Mouse (Mus musculus) hindbrain, embryonic 13.5 days (tissue): ENCODE measurements around the gene Tcf20. TPM values are rescaled to one million over a fixed set of nuclear protein-coding genes. Genes with fewer than 3 reads are reported as not detected.

Experiments used
- ATAC-seq: fragments of 200-750 bp; cut with Nextera tagmentation; 2 replicates; pipeline ENCODE4 v1.8.0; 2017; ENCODE audit warnings: moderate TSS enrichment; ENCODE audit not compliant: low FRiP score
- H3K27ac ChIP-seq: fragments of 300-500 bp; sonication (generic); 2 replicates; pipeline ENCODE4 v1.5.1; 2015; ENCODE audit warnings: inconsistent platforms, mild to moderate bottlenecking, moderate library complexity
- H3K27me3 ChIP-seq: fragments of 300-500 bp; sonication (generic); 2 replicates; pipeline ENCODE4 v1.6.1; 2015; ENCODE audit warnings: mild to moderate bottlenecking, inconsistent platforms
- H3K36me3 ChIP-seq: fragments of 300-500 bp; sonication (generic); 2 replicates; pipeline ENCODE4 v1.6.1; 2015; ENCODE audit warnings: mild to moderate bottlenecking, inconsistent platforms
- H3K4me1 ChIP-seq: fragments of 300-500 bp; sonication (generic); replicated peaks from 2 replicates; pipeline ENCODE4 v1.6.1; 2015; ENCODE audit warnings: inconsistent platforms
- H3K4me2 ChIP-seq: fragments of 300-500 bp; sonication (generic); 2 replicates; pipeline ENCODE4 v1.6.1; 2015; ENCODE audit warnings: inconsistent platforms, mild to moderate bottlenecking, moderate library complexity
- H3K4me3 ChIP-seq: fragments of 300-500 bp; sonication (generic); 2 replicates; pipeline ENCODE4 v1.5.1; 2015; ENCODE audit warnings: mild to moderate bottlenecking, inconsistent platforms
- H3K9ac ChIP-seq: fragments of 300-500 bp; sonication (generic); 2 replicates; pipeline ENCODE4 v1.6.1; 2015; ENCODE audit warnings: mild to moderate bottlenecking, inconsistent platforms
- H3K9me3 ChIP-seq: fragments of 300-500 bp; sonication (generic); 2 replicates; pipeline ENCODE4 v1.6.1; 2016; ENCODE audit warnings: inconsistent platforms
- WGBS: fragments of 180-500 bp; shearing (Covaris S2); methylation state at CpG from one replicate; pipeline ENCODE4 v1.1.7; 2015; 5-methylcytosine and 5-hydroxymethylcytosine counted together
- polyA plus RNA-seq: library from polyadenylated mRNA; unstranded; fragments of >200 nt; fragmentation: Nextera tagmentation; extraction: Ambion mirVana; gene quantifications from 2 replicates; pipeline ENCODE4 v1.2.1, GENCODE M21; 2015

Tcf20 gene
- polyA plus RNA-seq, 1 experiment from 2014 or later, result 11.8 TPM

DNA sequence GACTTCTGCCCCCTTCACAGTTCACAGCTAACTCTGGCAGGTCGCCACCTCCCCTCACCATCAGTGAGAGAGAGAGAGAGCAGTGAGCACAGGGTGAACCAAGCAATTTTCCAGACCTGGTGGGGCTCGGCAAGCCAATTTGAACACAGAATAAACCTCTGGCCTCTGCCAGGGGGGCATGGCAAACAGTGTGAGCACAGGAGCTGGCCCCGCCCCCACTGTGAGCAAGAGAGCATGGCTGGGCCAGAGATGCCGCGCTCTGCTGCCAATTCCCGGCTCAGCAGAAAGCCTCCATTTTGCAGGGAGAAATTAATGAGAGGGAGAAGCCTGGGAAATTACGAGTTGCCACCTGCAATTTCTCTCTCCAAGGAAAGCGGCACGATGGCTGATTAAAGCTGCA lies 58.1 kb downstream of the Tcf20 start:
- Histone ChIP-seq H3K4me1 (peaks cover 96% of the 10 kb centered on the region), H3K4me2 (peak overlapping the region; percentile 29), H3K4me3 (no peak overlapping the region), H3K9ac (peak overlapping the region; percentile 49), H3K27ac (peak overlapping the region; percentile 86), H3K27me3 (peaks cover 44% of the 10 kb centered on the region), H3K36me3 (no peaks in the 10 kb centered on the region), H3K9me3 (no peaks in the 10 kb centered on the region)
- 22% methylated on average over 9 of the region's 9 CpGs for WGBS
- ATAC-seq, result no peak

DNA sequence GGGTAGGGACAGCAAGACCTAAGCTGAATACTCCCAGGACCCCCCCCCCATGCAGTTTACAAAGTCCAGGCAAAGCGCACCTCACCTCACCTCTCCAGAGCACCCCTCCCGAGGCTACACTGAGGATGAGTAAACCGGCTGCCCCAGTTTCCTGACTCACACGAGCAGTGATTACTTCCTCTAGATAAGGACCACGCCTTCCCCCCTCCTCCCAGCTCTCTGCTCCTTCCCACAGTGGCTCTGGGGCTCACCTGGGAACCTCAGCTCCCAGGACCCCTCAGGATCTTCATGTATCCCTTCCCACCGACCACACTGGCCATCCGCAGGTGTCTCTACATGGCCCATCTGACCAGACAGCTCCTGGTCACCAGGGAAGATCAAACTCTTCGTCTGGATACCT lies 58.8 kb downstream of the Tcf20 start:
- Histone ChIP-seq H3K27me3 (peaks cover 44% of the 10 kb centered on the region), H3K27ac (peak overlapping the region; percentile 86), H3K36me3 (no peaks in the 10 kb centered on the region), H3K9ac (peak overlapping the region; percentile 57; the same call in 1 of the 2 replicates), H3K4me3 (no peak overlapping the region), H3K4me2 (no peak overlapping the region), H3K9me3 (no peaks in the 10 kb centered on the region), H3K4me1 (peaks cover 96% of the 10 kb centered on the region)
- no peak for ATAC-seq
- WGBS, result 66% methylated on average over 8 of the region's 8 CpGs

DNA sequence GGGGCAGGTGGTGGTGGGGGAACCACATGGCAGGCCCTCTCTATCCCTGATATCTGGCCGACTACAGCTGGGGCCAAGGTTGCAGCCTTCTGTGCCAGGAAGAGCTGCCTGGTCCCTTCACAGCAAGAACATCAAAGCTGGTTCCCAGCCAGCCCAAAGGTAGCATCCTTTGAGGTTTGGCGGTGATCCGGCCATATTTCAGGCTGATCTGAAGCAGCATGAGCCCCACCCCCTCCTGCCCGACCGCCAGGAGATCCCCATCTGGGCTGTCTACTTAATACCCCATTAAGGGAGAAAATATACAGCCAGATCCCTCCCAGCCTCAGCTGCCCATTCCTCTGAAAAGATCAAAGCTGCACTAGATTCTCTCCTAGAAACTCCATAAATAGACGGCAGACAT lies 59.6 kb downstream of the Tcf20 start:
- Histone ChIP-seq H3K4me1 (peaks cover 96% of the 10 kb centered on the region), H3K9ac (peak overlapping the region; percentile 57), H3K27ac (peak overlapping the region; percentile 86), H3K9me3 (no peaks in the 10 kb centered on the region), H3K27me3 (peaks cover 50% of the 10 kb centered on the region), H3K4me2 (no peak overlapping the region), H3K36me3 (no peaks in the 10 kb centered on the region), H3K4me3 (no peak overlapping the region)
- ATAC-seq, result no peak
- WGBS, result 19% methylated on average over 6 of the region's 6 CpGs

DNA sequence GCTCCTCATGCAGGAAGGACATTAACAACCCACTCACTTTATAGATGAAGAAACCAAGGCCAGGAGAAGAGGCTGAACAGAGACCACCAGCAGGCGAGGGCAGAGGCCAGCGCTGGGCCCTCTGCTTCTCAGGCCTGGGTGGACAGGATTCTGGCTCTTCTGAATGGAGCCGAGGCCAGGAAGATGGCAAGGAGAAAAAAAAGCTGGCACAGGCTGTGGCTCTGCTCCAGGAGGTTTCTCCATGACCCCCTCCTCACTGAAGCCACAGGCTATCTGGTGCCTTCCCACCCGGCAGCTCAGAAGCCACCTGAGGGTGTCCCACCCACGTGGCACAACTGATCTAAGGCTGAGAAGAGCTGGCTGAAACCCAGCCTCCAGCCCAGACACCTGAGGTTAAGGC lies 60.6 kb downstream of the Tcf20 start:
- Histone ChIP-seq H3K4me3 (no peak overlapping the region), H3K4me1 (peaks cover 97% of the 10 kb centered on the region), H3K9ac (peak overlapping the region; percentile 57), H3K9me3 (no peaks in the 10 kb centered on the region), H3K4me2 (no peak overlapping the region), H3K27me3 (peaks cover 47% of the 10 kb centered on the region), H3K36me3 (no peaks in the 10 kb centered on the region), H3K27ac (peak overlapping the region; percentile 86)
- WGBS, result 76% methylated on average over 5 of the region's 5 CpGs
- ATAC-seq, result no peak

DNA sequence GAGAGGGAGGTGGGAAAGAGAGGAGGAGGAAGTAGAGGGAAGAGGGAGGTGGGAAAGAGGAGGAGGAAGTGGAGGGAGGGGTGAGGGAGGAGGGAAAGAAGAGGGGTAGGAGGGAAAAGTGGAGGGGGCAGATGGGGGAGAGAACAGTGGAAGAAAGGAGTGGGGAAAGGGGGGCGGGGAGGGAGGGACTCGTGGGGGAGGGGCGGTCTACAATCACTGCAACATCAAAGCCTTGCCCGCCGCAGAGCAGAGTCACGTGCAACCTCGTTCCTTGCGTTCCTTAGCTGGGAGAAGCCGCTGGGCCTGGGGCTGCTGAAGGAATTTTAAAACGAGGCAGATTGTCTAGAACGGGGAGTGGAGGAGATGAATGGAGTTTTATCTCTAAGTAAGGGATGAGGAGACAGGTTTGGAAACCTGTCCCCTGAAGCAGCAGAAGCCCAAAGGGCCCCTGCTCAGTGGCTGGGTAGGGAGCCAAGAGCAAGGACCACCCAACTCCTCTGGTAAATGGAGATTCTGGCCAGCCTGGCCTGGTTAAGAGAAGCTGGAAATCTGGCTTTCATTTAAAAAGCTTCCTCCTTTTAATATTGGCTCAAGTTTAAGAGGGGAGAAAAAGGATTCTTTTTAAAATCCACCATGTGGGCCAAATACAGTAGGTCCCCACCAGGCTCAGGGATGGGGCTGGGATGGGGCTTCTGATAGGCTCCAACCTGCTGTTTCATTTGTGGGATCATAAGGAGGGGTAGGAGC lies 62.8 kb downstream of the Tcf20 start:
- H3K9ac ChIP-seq, result peak overlapping the region; percentile 61
- peak overlapping the region; percentile 23; the same call in 1 of the 2 replicates for H3K4me2 ChIP-seq
- H3K27me3 ChIP-seq, result peaks cover 46% of the 10 kb centered on the region
- H3K4me1 ChIP-seq, result peaks cover 98% of the 10 kb centered on the region
- no peaks in the 10 kb centered on the region for H3K9me3 ChIP-seq
- no peaks in the 10 kb centered on the region for H3K36me3 ChIP-seq
- peak overlapping the region; percentile 87 for H3K27ac ChIP-seq
- 0% methylated on average over 10 of the region's 11 CpGs for WGBS
- no peak for ATAC-seq
- no peak overlapping the region for H3K4me3 ChIP-seq

DNA sequence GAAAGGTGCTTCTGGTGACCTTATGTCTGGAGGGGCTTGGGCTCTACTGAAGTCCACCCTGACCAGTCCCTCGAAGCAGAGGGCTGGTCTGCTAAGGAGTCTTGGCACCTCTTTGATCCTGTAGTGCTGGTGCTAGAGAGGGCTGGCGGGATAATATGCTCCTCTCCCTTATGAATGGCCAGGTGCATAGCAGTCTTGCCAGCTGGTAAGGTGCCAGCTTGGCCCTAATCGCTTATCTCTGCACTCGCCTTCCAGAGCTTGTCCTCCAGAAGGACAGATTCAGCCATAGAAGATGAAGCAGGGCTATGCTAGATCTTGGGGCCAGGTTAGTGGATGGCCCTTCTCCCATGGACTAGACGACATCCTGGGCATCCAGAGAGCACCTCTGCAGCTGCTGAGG lies 64.1 kb downstream of the Tcf20 start:
- Histone ChIP-seq H3K9ac (peak overlapping the region; percentile 58; the same call in 1 of the 2 replicates), H3K4me3 (no peak overlapping the region)
- no peak for ATAC-seq

DNA sequence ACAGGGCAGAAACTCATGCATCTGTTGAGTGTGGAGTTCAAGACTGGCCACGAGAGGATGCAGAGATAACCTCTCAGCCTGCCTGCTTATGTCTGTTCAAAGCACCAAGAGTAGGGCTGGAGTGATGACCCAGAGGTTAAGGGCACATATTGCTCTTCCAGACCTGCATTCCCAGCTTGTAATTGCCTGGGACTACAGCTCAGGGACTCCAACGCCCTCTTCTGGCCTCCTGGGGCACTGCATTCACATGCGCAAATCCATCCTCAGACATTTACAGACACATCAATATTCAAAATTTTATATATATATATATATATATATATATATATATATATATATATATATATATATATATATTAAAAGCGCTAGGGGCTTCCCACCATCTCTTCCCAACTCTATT lies 64.9 kb downstream of the Tcf20 start:
- 0 out of 2 replicates have a peak overlapping the region, but pooled peaks have one; percentile 22 for H3K4me2 ChIP-seq
- WGBS, result 55% methylated on average over 4 of the region's 4 CpGs
- H3K27me3 ChIP-seq, result peaks cover 49% of the 10 kb centered on the region
- H3K36me3 ChIP-seq, result no peaks in the 10 kb centered on the region
- H3K27ac ChIP-seq, result peak overlapping the region; percentile 77
- peaks cover 98% of the 10 kb centered on the region for H3K4me1 ChIP-seq
- ATAC-seq, result no peak
- H3K9ac ChIP-seq, result peak overlapping the region; percentile 46; the same call in 1 of the 2 replicates
- no peaks in the 10 kb centered on the region for H3K9me3 ChIP-seq
- H3K4me3 ChIP-seq, result no peak overlapping the region

More for the DNA sequence above, 64.1 kb downstream of the Tcf20 start:
- Histone ChIP-seq H3K27ac (peak overlapping the region; percentile 87), H3K4me2 (no peak overlapping the region), H3K9me3 (no peaks in the 10 kb centered on the region), H3K27me3 (peaks cover 53% of the 10 kb centered on the region), H3K4me1 (peaks cover 98% of the 10 kb centered on the region), H3K36me3 (no peaks in the 10 kb centered on the region)
- WGBS, result 62% methylated on average over 5 of the region's 5 CpGs

- no peak overlapping the region for H3K4me3 ChIP-seq
- WGBS, result 25% methylated on average over 12 of the region's 12 CpGs
- no peaks in the 10 kb centered on the region for H3K36me3 ChIP-seq
- no peaks in the 10 kb centered on the region for H3K9me3 ChIP-seq
- peaks cover 42% of the 10 kb centered on the region for H3K27me3 ChIP-seq
- peak overlapping the region; percentile 77 for H3K27ac ChIP-seq
- peak overlapping the region; percentile 46; the same call in 1 of the 2 replicates for H3K9ac ChIP-seq
- H3K4me1 ChIP-seq, result peaks cover 98% of the 10 kb centered on the region
- H3K4me2 ChIP-seq, result peak overlapping the region; percentile 22; the same call in 1 of the 2 replicates
- peak; percentile 59 for ATAC-seq
These were observed 65.6 kb downstream of the Tcf20 start for GRCm38 (mm10) chr15:82922052-82922451.

GRCm38 (mm10) chr15:82921559-82921958 lies 66.1 kb downstream of the Tcf20 start:
- WGBS, result 29% methylated on average over 1 of the region's 1 CpGs
- Histone ChIP-seq H3K27me3 (peaks cover 37% of the 10 kb centered on the region), H3K4me1 (peaks cover 98% of the 10 kb centered on the region), H3K4me3 (no peak overlapping the region), H3K9me3 (no peaks in the 10 kb centered on the region), H3K4me2 (peak overlapping the region; percentile 31), H3K27ac (peak overlapping the region; percentile 77), H3K36me3 (no peaks in the 10 kb centered on the region), H3K9ac (peak overlapping the region; percentile 19; the same call in 1 of the 2 replicates)
- ATAC-seq, result no peak

- peak overlapping the region; percentile 19; the same call in 1 of the 2 replicates for H3K9ac ChIP-seq
- whole genome bisulfite sequencing, result 3% methylated on average over 13 of the region's 13 CpGs
- peak overlapping the region; percentile 77 for H3K27ac ChIP-seq
- peaks cover 37% of the 10 kb centered on the region for H3K27me3 ChIP-seq
- peaks cover 98% of the 10 kb centered on the region for H3K4me1 ChIP-seq
- H3K36me3 ChIP-seq, result no peaks in the 10 kb centered on the region
- no peaks in the 10 kb centered on the region for H3K9me3 ChIP-seq
- H3K4me3 ChIP-seq, result no peak overlapping the region
- ATAC-seq, result peak; percentile 34
- H3K4me2 ChIP-seq, result peak overlapping the region; percentile 31
These were observed 66.7 kb downstream of the Tcf20 start for GRCm38 (mm10) chr15:82920895-82921515.

GRCm38 (mm10) chr15:82917965-82918364 lies 69.7 kb downstream of the Tcf20 start:
- peaks cover 55% of the 10 kb centered on the region for H3K27me3 ChIP-seq
- H3K9me3 ChIP-seq, result no peaks in the 10 kb centered on the region
- 69% methylated on average over 3 of the region's 3 CpGs for WGBS
- H3K4me2 ChIP-seq, result peak overlapping the region; percentile 45; the same call in 1 of the 2 replicates
- H3K4me3 ChIP-seq, result no peak overlapping the region
- H3K9ac ChIP-seq, result peak overlapping the region; percentile 60
- H3K4me1 ChIP-seq, result peaks cover 86% of the 10 kb centered on the region
- peak overlapping the region; percentile 88 for H3K27ac ChIP-seq
- no peak for ATAC-seq
- no peaks in the 10 kb centered on the region for H3K36me3 ChIP-seq

DNA sequence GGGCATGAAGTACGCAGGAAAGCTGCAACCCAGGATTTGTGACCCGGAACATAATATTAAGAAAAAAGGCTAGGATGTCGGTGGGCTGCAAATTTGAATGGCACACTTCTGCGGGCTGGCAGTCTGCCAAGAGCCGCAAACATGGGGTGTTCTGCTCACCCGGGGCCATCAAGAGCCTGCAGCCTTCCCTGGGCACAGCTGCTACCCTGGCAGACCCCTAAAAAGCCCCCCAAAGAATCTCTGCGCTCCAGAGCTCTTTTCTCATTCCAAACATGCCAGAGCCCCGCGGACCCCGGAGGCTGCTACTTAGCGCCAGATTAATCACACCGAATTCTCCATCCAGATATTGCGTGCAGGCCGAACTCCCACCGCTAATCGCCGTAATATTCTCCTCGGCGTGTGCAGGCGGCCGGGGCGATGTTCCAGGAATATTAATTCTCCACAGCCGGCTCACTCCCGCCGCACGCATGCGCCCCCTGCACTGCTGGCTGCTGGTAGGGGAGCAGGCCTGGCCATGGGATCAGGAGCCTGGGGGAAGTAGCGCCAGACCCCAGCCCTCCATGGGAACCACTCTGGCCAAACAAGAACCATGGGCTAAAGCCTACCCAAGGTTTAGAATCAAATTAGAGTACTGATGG lies 70.3 kb downstream of the Tcf20 start:
- ATAC-seq, result peak; percentile 60
- Histone ChIP-seq H3K4me3 (peak overlapping the region; percentile 17; the same call in 1 of the 2 replicates), H3K9ac (peak overlapping the region; percentile 60), H3K4me1 (peaks cover 87% of the 10 kb centered on the region), H3K27me3 (peaks cover 61% of the 10 kb centered on the region), H3K4me2 (peak overlapping the region; percentile 45), H3K9me3 (no peaks in the 10 kb centered on the region), H3K27ac (peak overlapping the region; percentile 88), H3K36me3 (no peaks in the 10 kb centered on the region)
- WGBS, result 13% methylated on average over 28 of the region's 28 CpGs
